ENCODE assay signal across 8 mouse cellular contexts in genomic region chr9:30758121-30758520, GRCm38 (mm10).
"Had no signal": no experiment of that assay in that cellular context is flagged by ENCODE, and none has a peak within 500 bp of the region (broad histone marks: within the 10 kb centered on the region; RNA-seq: fewer than 3 reads in every experiment).

No protein-coding gene starts in this region.

- ATAC-seq: lung, postnatal 0 days; midbrain, embryonic 15.5 days had no signal

- DNase-seq: kidney, postnatal 25 days; lung, adult 2 months; lung, postnatal 4 days; spleen, adult 18-20 months; thymus, adult 18-20 months; thymus, postnatal 25 days had no signal
